Mouse (Mus musculus) gastrocnemius, postnatal 14 days (tissue): ENCODE data around the gene Dzip1. TPM values are rescaled to one million over a fixed set of nuclear protein-coding genes. Genes with fewer than 3 reads are reported as not detected.

Experiments used
- DNase-seq: peaks from one replicate; pipeline ENCODE4 v3.0.0; 2021; ENCODE audit warnings: mixed read lengths
- intact Hi-C: fragments of 180-260 bp; cut with DNase I; formaldehyde crosslinking; loops from one replicate; pipeline ENCODE4 v1.15.1; 2025; ENCODE audit warnings: low total_unique reads
- long read RNA-seq, 2 experiments: library from polyadenylated mRNA; stranded (forward); transcript quantifications; one replicate each; pipeline ENCODE4 v2.0.0; 2021
- total RNA-seq, 2 experiments: library from RNA; stranded (reverse); gene quantifications; 2 replicates each; pipeline ENCODE4 v1.2.3; 2021

Dzip1 gene
- 1 to 10 TPM; 3.0 to 4.3 TPM for total RNA-seq
- long read RNA-seq, experiment 1, full-length matches to known transcripts, result 1 of 1 reads
- long read RNA-seq, experiment 1, partial matches to known transcripts, result 0 of 1 reads
- long read RNA-seq, experiment 1, other reads (novel, unspliced or antisense), result 0 of 1 reads
- long read RNA-seq, experiment 2, result 0 reads

GRCm38 (mm10) chr14:118924673-118925615 is at the start of gene Dzip1:
TSS of gene Dzip1 (minus strand) at chr14:118925460.
- intact Hi-C loops, result loop anchor here (10.0 kb wide), 1 partner anchor 80 kb away; no protein-coding TSS in a partner anchor
- DNase-seq, result peak; percentile 76

- DNase-seq, result no peak
- intact Hi-C loops, result no loop called here
Measured at GRCm38 (mm10) chr14:118972268-118972667, 47.0 kb upstream of the Dzip1 start.

- DNase-seq, result no peak
- intact Hi-C loops, result no loop called here
Measured at GRCm38 (mm10) chr14:118967646-118968045, 42.4 kb upstream of the Dzip1 start.

- no peak for DNase-seq
- intact Hi-C loops, result no loop called here
Measured at GRCm38 (mm10) chr14:118965356-118966000, 40.2 kb upstream of the Dzip1 start.

GRCm38 (mm10) chr14:118958010-118958409 is 32.8 kb upstream of the Dzip1 start:
- intact Hi-C loops, result no loop called here
- DNase-seq, result no peak

GRCm38 (mm10) chr14:118951912-118952583 is 26.8 kb upstream of the Dzip1 start:
- intact Hi-C loops, result no loop called here
- DNase-seq, result no peak

- no peak for DNase-seq
- intact Hi-C loops, result no loop called here
Measured at GRCm38 (mm10) chr14:118948841-118949240, 23.6 kb upstream of the Dzip1 start.

GRCm38 (mm10) chr14:118944702-118945101 is 19.4 kb upstream of the Dzip1 start:
- intact Hi-C loops, result loop anchor here (2.0 kb wide), 1 partner anchor 24 kb away; no protein-coding TSS in a partner anchor
- no peak for DNase-seq

GRCm38 (mm10) chr14:118942076-118942475 is 16.8 kb upstream of the Dzip1 start:
- DNase-seq, result no peak
- intact Hi-C loops, result no loop called here

GRCm38 (mm10) chr14:118940796-118941495 is 15.7 kb upstream of the Dzip1 start:
- intact Hi-C loops, result no loop called here
- DNase-seq, result no peak

- DNase-seq, result no peak
- intact Hi-C loops, result no loop called here
Measured at GRCm38 (mm10) chr14:118938551-118938950, 13.3 kb upstream of the Dzip1 start.

- intact Hi-C loops, result no loop called here
- DNase-seq, result peak; percentile 100
Measured at GRCm38 (mm10) chr14:118937533-118938492, 12.6 kb upstream of the Dzip1 start, which contains the start of gene Dnajc3. TSS of gene Dnajc3 (plus strand) at chr14:118937976.

GRCm38 (mm10) chr14:118936952-118937351 is 11.7 kb upstream of the Dzip1 start:
- intact Hi-C loops, result no loop called here

GRCm38 (mm10) chr14:118936236-118936635 is 11.0 kb upstream of the Dzip1 start:
- intact Hi-C loops, result no loop called here
- no peak for DNase-seq

More at GRCm38 (mm10) chr14:118936952-118937351, 11.7 kb upstream of the Dzip1 start:
- no peak for DNase-seq

GRCm38 (mm10) chr14:118934686-118935085 is 9.4 kb upstream of the Dzip1 start:
- DNase-seq, result no peak
- intact Hi-C loops, result no loop called here

- DNase-seq, result no peak
- intact Hi-C loops, result no loop called here
Measured at GRCm38 (mm10) chr14:118932956-118933355, 7.7 kb upstream of the Dzip1 start.

- DNase-seq, result no peak
- intact Hi-C loops, result no loop called here
Measured at GRCm38 (mm10) chr14:118931181-118931580, 5.9 kb upstream of the Dzip1 start.

- DNase-seq, result no peak
Measured at GRCm38 (mm10) chr14:118930777-118931176, 5.5 kb upstream of the Dzip1 start.

More at GRCm38 (mm10) chr14:118930777-118931176, 5.5 kb upstream of the Dzip1 start:
- intact Hi-C loops, result no loop called here
